Mouse (Mus musculus): ENCODE results near the gene Lrmda.

DNA sequence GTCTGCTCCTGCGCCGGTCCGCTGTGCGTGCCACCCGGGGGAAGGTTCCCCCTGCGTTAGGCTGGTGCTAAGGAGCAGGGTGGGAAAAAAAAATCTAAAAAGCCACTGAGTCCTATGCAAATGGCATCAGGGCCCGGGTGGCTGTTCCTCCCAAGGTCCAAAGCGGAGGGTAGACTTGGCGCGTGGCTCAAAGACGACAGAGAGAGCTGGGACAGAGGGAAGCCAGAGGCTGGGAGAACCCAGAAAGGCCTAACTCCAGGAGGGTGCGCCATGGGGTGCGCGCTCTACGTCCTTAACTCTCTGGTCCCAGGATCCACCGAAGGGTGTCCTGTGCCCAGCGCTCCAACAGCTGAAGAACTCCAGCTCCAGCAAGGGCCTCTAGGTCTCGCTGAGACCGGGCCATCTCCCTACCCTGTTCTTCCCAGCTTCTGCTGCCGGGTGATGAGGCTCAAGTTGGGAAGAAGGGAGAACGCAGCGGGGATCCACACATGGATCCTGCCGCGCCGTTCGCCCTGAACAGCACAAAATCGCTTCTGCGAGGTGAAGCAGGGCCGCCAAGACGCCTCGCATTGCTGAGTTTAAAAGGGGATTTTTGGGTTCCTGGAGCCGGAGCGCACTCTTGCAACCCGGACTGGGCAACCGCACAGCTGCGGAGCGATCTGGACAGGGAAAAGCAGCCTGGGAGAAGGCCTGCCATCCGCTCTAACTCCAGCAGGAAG, 36.8 kb upstream of the Lrmda start:
- TF ChIP-seq POLR2A (IDR thresholded peaks at IDR 0.05; ENCODE audit: borderline replicate concordance, low read depth, low read length) (no peak), CTCF (IDR thresholded peaks at IDR 0.05; ENCODE audit: low read depth, low read length) (no peak)
